Mouse (Mus musculus) E14TG2a.4 (cell line): Measurements from ENCODE around the gene Scube2.
A peak's percentile ranks its signal among the peaks of the same experiment; 100 is the strongest.

Source experiments
- H3K27me3 ChIP-seq: 2 replicates; pipeline ENCODE4 v1.6.1; 2014; ENCODE audit warnings: low read length, control low read depth; ENCODE audit not compliant: insufficient read depth
- H3K36me3 ChIP-seq: 2 replicates; pipeline ENCODE4 v1.6.1; 2014; ENCODE audit warnings: low read length, control low read depth; ENCODE audit not compliant: insufficient read depth
- H3K4me1 ChIP-seq: replicated peaks from 2 replicates; pipeline ENCODE4 v1.6.1; 2014; ENCODE audit warnings: low read depth, low read length, control low read depth
- H3K4me3 ChIP-seq: replicated peaks from 2 replicates; pipeline ENCODE4 v1.5.1; 2014; ENCODE audit warnings: mild to moderate bottlenecking, low read length
- H3K9me3 ChIP-seq: 2 replicates; pipeline ENCODE4 v1.6.1; 2014; ENCODE audit warnings: low read length, control low read depth
- CTCF ChIP-seq: conservative IDR thresholded peaks from 2 replicates; pipeline ENCODE4 v1.5.1; 2014; ENCODE audit warnings: low read length
- NANOG ChIP-seq: IDR thresholded peaks from 2 replicates; pipeline ENCODE4 v1.6.1; 2014; ENCODE audit warnings: borderline replicate concordance, low read length, mixed read lengths
- POU5F1 ChIP-seq: IDR thresholded peaks from 2 replicates; pipeline ENCODE4 v1.6.1; 2014; ENCODE audit warnings: low read length, borderline replicate concordance

Gene Scube2

GRCm38 (mm10) chr7:109818600-109818999 lies 46.9 kb downstream of the Scube2 start:
- Histone ChIP-seq H3K27me3 (peaks cover 4% of the 10 kb centered on the region; the same call in 1 of the 2 replicates), H3K9me3 (no peaks in the 10 kb centered on the region), H3K4me3 (no peak overlapping the region), H3K4me1 (0 out of 2 replicates have a peak, but pooled peaks cover 4% of the 10 kb centered on the region), H3K36me3 (no peaks in the 10 kb centered on the region)
- no peak for TF ChIP-seq CTCF
- no peak for TF ChIP-seq POU5F1
- no peak for TF ChIP-seq NANOG

- Histone ChIP-seq H3K9me3 (no peaks in the 10 kb centered on the region), H3K4me3 (no peak overlapping the region), H3K27me3 (peaks cover 5% of the 10 kb centered on the region; the same call in 1 of the 2 replicates), H3K4me1 (0 out of 2 replicates have a peak, but pooled peaks cover 4% of the 10 kb centered on the region), H3K36me3 (no peaks in the 10 kb centered on the region)
- TF ChIP-seq CTCF: no peak
Measured at GRCm38 (mm10) chr7:109817954-109818353, 47.5 kb downstream of the Scube2 start.

DNA sequence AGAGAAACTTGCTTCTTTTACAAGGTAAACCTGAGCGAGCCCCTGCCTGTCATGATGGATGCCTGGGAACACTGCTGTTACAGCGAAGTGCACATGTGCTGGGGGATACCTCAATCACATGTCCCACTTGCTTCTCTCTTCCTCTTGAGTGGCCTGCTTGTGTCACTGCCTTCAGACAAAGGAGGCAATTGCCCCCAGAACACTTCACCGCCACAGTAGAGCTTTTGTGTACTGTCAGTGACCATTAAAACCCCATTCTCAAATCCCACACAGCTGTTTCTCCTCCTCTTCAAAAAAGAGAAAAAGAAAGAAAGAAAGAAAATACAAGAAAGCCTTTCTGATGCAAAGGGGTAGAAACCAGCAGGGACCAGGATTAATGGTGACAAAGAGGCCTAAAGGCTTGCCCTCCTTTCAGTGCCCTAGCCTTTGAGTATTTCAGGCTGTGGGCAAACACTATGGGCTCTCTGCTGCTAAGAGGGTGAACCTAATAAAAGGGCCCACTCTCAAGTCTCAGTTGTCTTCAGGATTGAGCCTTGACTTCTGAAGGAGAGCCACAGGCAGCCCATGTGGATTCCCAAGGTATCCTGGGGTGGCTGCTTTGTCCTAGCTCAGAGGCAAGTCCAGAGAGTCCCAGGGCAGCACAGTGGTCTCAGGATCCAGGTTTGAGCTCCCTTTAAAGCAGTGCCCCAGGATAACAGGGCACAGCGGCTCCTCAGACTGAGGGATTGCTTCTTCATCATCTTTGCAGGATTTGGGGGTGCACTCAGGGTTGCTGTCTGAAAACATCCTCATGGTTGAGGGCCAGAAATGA lies 51.9 kb downstream of the Scube2 start:
- no peaks in the 10 kb centered on the region for H3K36me3 ChIP-seq

GRCm38 (mm10) chr7:109807616-109808485 lies 57.6 kb downstream of the Scube2 start:
- Histone ChIP-seq H3K4me3 (no peak overlapping the region), H3K4me1 (no peaks in the 10 kb centered on the region), H3K9me3 (no peaks in the 10 kb centered on the region), H3K27me3 (no peaks in the 10 kb centered on the region), H3K36me3 (no peaks in the 10 kb centered on the region)
- no peak for TF ChIP-seq POU5F1
- TF ChIP-seq NANOG: no peak
- TF ChIP-seq CTCF: no peak

More for the DNA sequence above, 51.9 kb downstream of the Scube2 start:
- Histone ChIP-seq H3K27me3 (peaks cover 3% of the 10 kb centered on the region; the same call in 1 of the 2 replicates), H3K4me3 (no peak overlapping the region), H3K9me3 (no peaks in the 10 kb centered on the region), H3K4me1 (0 out of 2 replicates have a peak, but pooled peaks cover 4% of the 10 kb centered on the region)
- no peak for TF ChIP-seq NANOG
- no peak for TF ChIP-seq CTCF
- no peak for TF ChIP-seq POU5F1

DNA sequence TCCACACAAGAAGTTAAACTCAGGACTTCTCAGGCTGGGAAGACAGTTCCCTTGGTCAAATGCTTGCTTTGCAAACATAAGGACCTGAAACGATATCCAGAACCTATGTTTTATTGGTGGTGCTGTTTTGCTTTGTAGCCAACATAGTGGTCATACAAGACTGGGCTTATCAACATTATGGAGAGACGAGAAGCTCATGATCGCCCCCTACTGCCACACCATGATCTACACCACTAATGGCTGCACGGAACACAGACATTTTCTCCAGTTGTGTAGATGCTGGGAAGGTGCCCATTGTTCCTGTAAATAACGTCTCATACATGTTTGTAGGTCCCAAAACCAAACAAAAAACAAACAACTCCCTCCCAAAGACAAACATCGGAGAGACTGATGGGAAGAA lies 60.6 kb downstream of the Scube2 start:
- no peaks in the 10 kb centered on the region for H3K4me1 ChIP-seq
- no peak overlapping the region for H3K4me3 ChIP-seq
- H3K36me3 ChIP-seq: no peaks in the 10 kb centered on the region
- no peaks in the 10 kb centered on the region for H3K27me3 ChIP-seq
- TF ChIP-seq CTCF (peak; percentile 75), NANOG (no peak), POU5F1 (no peak)
- no peaks in the 10 kb centered on the region for H3K9me3 ChIP-seq

DNA sequence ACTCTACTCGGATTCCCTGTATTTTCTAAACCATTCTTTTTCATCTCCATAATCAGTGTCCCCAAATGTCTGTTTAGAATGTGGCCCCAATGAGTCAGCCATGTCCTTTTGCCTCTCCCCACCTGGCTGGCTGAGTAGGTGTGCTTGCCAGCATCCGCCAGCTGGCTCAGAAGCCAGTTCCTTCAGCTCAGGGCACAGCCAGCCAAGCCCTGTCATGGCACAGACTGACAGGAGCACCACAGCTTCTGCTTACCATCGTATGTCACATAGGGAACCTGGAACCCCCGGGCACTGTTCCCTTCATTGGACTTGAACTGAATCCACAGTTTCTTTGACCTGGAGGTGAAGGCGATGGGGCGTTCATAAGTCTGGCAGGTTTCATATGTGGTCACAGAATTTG lies 61.1 kb downstream of the Scube2 start:
- H3K27me3 ChIP-seq: no peaks in the 10 kb centered on the region
- H3K9me3 ChIP-seq: no peaks in the 10 kb centered on the region
- TF ChIP-seq CTCF (no peak), NANOG (no peak), POU5F1 (no peak)
- no peak overlapping the region for H3K4me3 ChIP-seq
- no peaks in the 10 kb centered on the region for H3K4me1 ChIP-seq
- no peaks in the 10 kb centered on the region for H3K36me3 ChIP-seq

DNA sequence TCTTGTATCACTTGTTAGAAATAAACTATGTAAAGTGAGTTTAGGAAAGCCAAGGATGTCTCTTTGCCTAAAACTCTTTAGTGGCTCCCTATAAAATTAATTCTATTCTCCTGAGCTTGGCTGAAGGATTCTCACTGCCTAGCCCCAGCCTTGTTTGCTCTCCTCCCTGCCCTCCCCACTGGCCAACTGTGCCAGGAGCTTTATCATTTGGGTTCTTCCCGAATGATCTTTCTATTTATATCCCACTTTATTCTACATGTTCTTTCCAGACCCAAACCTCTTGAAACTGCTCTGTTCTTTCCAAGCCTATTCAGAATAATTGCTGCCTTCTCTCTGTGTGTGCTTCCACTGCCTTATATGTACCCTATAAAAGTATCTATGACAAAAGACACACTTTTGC lies 62.0 kb downstream of the Scube2 start:
- H3K27me3 ChIP-seq: no peaks in the 10 kb centered on the region
- H3K4me1 ChIP-seq: no peaks in the 10 kb centered on the region
- H3K4me3 ChIP-seq: no peak overlapping the region
- no peaks in the 10 kb centered on the region for H3K36me3 ChIP-seq
- TF ChIP-seq NANOG: no peak
- no peak for TF ChIP-seq CTCF
- no peak for TF ChIP-seq POU5F1
- no peaks in the 10 kb centered on the region for H3K9me3 ChIP-seq

GRCm38 (mm10) chr7:109800626-109801025 lies 64.9 kb downstream of the Scube2 start:
- no peak overlapping the region for H3K4me3 ChIP-seq
- H3K36me3 ChIP-seq: no peaks in the 10 kb centered on the region
- no peak for TF ChIP-seq NANOG
- no peak for TF ChIP-seq CTCF
- TF ChIP-seq POU5F1: no peak
- no peaks in the 10 kb centered on the region for H3K4me1 ChIP-seq
- no peaks in the 10 kb centered on the region for H3K9me3 ChIP-seq
- H3K27me3 ChIP-seq: no peaks in the 10 kb centered on the region
